Mouse (Mus musculus): ENCODE results near the gene Clip4.

Gene Clip4

GRCm38 (mm10) chr17:71791622-71792021 lies 23.3 kb downstream of the Clip4 start:
- no peak for DNase-seq (ENCODE audit: low spot score in 2 of 2)

GRCm38 (mm10) chr17:71795521-71796205 lies 27.4 kb downstream of the Clip4 start:
- no peak for DNase-seq (ENCODE audit: low spot score in 2 of 2)

DNA sequence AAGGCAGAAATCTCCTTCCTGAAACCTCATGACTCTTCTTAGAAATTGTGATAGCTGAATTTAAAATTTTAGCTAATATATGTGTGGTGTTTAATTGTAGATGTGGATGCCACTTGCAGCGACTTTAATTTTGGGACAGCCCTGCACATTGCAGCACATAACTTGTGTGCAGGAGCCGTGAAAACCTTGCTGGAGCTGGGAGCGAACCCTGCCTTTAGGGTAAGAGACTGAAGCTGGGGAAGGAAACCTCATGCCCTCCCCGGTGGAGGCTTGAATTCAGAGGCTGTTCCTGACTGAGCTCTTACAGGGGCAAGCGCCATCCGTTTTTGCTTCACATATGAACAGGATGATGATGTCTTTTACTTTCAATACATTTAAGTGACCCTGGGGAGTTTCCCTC lies 35.2 kb downstream of the Clip4 start:
- DNase-seq (ENCODE audit: low spot score in 2 of 2) = no peak

- DNase-seq (ENCODE audit: low spot score in 2 of 2) = no peak
Observed at GRCm38 (mm10) chr17:71803876-71804275, 35.6 kb downstream of the Clip4 start.

DNA sequence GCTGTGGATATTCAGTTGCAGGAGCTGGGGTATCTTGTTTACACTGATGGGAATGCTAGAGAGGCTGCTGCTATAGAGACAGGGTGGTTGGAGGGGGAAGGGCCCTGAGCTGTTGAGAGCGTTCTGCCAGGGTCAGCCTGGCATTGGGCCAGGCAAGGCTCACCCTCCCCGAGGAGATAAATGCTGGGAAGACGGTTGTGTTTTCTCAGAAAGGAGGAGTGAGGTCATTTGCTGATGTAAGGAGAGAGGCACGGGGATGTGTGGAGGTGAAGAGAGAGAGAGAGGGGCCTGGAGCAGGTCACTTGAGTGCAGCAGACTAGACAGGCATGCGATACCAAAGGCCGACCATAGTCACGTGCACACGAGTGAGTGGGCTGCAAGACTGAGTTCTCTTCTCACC lies 42.8 kb downstream of the Clip4 start:
- no peak for DNase-seq (ENCODE audit: low spot score in 2 of 2)

- DNase-seq (ENCODE audit: low spot score in 2 of 2) = no peak
Observed at GRCm38 (mm10) chr17:71816136-71816864, 48.0 kb downstream of the Clip4 start.

DNA sequence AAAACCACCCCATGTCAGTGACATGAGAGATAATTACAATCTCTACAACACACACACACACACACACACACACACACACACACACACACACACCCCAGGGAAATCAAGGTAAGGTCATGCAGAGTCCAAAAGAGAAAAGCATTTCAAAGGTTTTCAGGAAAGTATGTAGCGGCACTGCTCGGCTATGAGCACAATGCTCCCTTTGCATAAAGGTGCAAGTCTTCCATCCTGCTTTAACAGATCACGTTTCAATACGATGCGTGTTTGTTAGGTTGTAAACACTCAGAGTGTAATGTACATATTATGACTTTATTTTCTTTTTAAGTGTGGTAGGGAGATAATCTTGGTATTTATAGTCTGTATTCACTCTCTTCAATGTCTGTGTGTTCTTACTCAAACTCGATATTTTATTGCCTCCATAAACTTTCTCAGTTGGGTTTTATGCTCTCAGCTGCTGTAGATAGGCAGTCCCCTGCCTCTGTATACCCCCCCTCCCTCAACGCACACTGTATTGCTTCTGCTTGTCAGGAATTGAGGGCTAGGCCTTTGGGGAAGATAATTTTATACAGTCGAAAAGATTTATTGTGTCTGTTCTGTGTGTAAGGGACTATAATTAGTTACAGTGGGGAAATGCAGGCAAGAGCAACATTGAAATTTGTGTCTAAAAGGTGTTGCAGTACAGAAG lies 55.5 kb downstream of the Clip4 start:
- DNase-seq (ENCODE audit: low spot score in 2 of 2) = no peak

DNA sequence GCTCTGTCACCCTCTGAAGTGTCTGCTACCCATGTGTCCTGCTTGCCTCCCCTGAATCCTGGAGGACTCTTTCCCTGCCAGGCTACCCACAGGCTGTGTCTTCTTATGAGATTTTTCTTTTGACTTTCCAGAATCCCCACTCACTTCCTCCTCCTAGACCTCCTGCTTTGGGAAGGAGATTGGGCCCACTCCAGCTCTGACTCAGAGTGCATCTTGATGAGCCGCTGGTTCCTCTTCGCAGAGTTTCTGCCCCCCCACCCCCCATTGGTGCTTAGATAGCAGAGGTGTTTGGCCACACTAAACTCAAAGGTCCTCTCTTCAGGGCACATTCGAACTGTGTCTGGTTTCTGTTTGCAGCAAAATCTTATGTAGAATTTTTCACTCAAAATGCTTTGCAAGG lies 58.3 kb downstream of the Clip4 start:
- no peak for DNase-seq (ENCODE audit: low spot score in 2 of 2)

DNA sequence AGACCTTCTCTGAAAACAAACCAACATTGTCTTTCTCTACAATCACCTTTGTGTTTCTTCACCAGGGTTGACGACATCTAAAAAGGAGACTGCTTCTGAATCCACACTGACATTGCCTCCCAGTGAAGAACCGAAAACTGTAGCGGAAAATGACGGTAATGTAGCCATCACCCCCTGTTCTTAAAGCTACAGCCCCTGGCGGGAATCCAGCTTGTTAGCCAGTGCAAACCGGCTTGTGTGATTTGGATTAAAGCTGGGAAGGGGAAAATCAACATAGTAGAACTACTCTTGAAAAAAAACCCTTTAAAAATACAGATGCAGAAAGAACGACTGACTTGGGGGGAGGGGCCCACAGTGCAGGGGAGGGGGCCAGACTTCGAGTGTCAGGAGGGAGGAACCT lies 59.4 kb downstream of the Clip4 start:
- no peak for DNase-seq (ENCODE audit: low spot score in 2 of 2)

DNA sequence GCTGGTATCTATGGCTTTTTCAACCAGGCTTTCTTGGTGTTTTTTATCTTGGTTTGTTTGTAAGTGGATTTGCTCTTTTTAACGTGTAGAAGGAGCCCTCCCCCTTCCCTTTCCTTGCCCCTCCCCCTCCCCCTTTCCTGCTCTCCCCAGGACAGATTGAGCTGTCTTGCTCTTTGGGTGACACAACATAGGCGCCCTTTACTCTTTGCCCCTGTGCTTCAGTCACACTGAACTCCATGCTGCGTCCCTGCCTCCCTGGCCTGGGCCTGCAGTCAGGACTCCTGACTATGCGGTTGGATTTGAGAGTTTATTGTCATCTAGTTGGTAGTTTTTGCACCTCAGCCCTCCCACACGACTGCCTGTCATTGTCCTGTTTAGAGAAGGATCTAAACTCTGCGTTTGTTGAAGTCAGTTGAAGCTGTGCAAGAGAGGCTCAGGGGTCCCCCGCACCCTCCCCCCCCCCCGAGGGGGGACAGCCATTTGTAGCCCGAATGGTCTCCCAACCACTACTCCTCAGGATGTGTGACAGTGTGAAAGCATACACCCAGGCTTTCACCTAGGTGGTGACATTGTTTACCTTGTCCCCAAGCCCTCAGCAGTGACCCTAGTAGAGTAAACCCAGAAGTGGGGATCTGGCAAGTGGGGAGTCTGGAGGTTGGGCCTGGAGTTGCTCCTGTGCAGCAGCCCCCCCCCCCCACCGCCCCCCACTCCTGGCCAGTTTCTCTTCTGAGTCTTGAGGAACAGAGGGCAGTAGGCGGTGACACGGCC lies 60.6 kb downstream of the Clip4 start:
- no peak for DNase-seq (ENCODE audit: low spot score in 2 of 2)

DNA sequence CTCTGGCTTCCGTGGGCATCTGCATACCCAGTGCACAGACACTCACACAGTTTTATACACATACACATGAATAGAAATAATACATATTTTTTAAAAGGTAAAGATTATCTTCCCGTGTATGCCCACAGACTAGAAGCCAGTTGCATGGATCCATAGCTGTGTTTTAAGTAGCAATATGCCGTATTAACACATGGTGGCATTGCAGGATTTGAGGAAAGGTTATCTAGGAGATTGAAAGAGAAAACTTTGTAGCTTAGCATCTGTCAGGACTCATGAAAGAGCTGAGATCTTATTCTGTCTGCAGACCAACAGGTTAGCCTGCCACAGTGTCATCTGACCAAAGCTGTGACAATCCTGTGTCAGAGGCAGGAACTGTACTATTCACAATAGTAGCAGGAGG lies 63.7 kb downstream of the Clip4 start:
- DNase-seq (ENCODE audit: low spot score in 2 of 2) = no peak

GRCm38 (mm10) chr17:71862184-71862583 lies 93.9 kb downstream of the Clip4 start:
- DNase-seq (ENCODE audit: low spot score in 2 of 2) = no peak

DNA sequence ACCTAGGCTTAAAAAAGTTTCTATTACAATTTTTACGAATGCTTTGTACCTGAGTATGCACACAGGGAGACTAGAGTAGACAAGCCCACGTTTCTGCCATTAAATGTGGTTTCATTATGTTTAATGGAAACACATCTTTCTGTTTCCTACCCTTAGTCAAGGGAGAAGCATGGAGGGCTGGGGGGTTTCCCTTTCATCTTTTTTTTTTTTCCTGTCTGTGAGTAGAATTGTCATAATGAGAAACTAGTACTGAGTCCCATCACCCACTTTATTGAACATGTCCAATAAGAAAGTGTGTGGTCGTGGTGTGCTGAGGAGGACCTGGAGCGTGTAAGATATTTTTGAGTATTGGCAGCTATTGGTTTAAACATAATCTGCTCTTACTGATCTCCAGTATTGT lies 94.6 kb downstream of the Clip4 start:
- DNase-seq (ENCODE audit: low spot score in 2 of 2) = no peak

- DNase-seq (ENCODE audit: low spot score in 2 of 2) = no peak
Observed at GRCm38 (mm10) chr17:71864039-71864438, 95.8 kb downstream of the Clip4 start.

GRCm38 (mm10) chr17:71865437-71865836 lies 97.2 kb downstream of the Clip4 start:
- DNase-seq (ENCODE audit: low spot score in 2 of 2) = no peak

DNA sequence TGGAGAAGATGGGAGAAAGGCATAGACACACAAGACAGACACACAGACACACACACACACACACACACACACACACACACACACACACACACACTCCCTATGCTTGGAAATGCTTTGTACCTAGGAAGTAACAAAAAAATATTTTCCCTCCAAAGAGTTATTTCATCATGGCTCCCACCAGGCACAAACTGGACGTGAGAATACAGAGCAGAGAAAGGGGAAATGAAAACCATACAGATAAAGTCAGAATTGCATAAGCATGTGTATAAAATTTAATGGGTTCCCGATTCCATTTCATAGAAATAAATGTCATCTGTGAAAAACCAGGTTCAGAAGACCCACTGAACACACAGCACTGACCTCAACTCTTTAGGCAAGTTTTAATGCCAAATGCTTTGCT lies 99.6 kb downstream of the Clip4 start:
- DNase-seq (ENCODE audit: low spot score in 2 of 2) = no peak

- DNase-seq (ENCODE audit: low spot score in 2 of 2) = no peak
Observed at GRCm38 (mm10) chr17:71868828-71869227, 100.6 kb downstream of the Clip4 start.

- peak; percentile 42 to 45 for DNase-seq (ENCODE audit: low spot score in 2 of 2)
Observed at GRCm38 (mm10) chr17:71869372-71870231, 101.3 kb downstream of the Clip4 start.

DNA sequence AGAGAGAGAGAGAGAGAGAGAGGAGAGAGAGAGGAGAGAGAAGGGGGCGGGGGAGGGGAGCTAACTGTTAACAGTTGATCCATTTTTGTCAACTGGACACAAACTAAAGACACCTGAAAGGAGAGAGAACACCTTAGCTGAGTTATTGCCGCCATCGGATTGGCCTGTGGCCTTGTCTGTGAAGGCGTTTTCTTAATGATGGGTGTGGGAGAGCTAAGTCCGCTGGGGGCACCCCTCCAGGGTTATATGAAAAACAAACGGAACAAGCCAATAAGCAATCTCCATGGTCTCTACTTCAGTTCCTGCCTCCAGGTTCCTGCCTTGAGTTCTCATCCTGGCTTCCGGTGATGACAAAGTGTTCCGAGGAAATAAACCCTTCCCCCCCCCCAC lies 102.0 kb downstream of the Clip4 start:
- DNase-seq (ENCODE audit: low spot score in 2 of 2) = no peak

- no peak for DNase-seq (ENCODE audit: low spot score in 2 of 2)
Observed at GRCm38 (mm10) chr17:71870641-71871040, 102.4 kb downstream of the Clip4 start.

- no peak for DNase-seq (ENCODE audit: low spot score in 2 of 2)
Observed at GRCm38 (mm10) chr17:71871981-71872380, 103.7 kb downstream of the Clip4 start.

Measured in right cerebral cortex, postnatal 10 days (tissue).